Mouse (Mus musculus): ENCODE data around the gene Tmem132c.

- TF ChIP-seq CTCF (IDR thresholded peaks at IDR 0.05; ENCODE audit: low read depth, low read length) (no peak), POLR2A (IDR thresholded peaks at IDR 0.05; ENCODE audit: extremely low read depth, insufficient read depth, low read length) (no peak)
These were observed 41.0 kb downstream of the Tmem132c start for GRCm38 (mm10) chr5:127282539-127283123.
